Mouse (Mus musculus): ENCODE data around the gene Gipc2. TPM values are rescaled to one million over a fixed set of nuclear protein-coding genes. Genes with fewer than 3 reads are reported as not detected.

Gene Gipc2
- polyA plus RNA-seq, 2 experiments from 2014 or later = not detected

DNA sequence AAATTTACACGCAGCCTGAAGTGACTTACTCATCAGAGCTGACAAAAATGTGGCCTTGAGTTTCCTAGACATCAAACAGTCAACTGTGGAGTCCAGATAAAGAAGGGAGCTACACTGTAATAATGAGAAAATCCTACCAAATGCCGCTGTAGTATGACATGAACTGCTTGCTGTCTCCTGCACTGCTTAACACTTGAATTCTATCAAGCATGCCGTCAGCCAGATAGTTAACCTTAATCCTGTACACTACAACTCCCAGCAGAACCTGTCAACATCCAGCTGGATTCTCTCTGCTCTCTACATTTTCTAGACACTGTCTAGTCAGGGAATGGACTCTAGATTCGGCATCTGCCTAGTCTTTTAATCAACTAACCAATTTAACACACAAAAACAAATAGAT lies 23.3 kb upstream of the Gipc2 start:
- no peak for ATAC-seq

- no peak for ATAC-seq
Measured at GRCm38 (mm10) chr3:152186106-152186505, 20.1 kb upstream of the Gipc2 start.

DNA sequence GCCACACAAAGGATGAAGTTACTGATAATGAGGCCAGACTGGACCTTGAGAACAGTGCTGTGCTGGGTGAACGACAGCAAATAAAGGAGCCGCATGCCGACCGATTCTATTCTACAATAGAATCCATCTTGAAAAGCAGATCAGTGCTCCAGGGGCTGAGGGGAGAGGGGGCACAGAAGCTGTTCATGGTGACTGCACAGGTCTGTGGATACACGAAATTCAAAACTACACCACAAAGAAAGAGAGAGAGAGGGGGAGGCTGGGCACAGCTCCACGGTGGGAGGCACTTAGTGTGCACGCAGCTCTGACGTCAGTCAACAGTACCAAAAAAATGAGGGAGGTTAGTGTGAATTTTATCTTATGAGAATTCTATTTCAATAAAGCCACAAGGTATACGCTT lies 17.5 kb upstream of the Gipc2 start:
- no peak for ATAC-seq

DNA sequence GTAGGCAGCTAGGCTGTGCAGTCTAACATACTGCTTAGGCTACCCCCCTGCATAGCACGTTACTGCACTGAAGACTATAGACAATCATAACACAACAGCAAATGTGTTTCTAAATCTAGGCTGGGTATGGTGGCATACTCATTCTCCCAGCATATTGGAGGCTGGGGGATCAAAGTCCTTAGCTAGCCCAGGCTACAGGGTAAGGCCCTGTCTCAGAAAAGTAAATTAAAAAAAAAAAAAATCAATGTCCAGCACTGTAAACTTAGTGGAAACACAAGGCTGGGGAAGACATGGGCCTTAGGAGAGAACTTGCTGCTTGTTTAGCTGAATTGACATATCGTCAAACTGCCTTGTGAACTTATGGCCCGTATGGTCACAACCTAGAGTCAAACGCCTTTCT lies 14.6 kb upstream of the Gipc2 start:
- no peak for ATAC-seq

GRCm38 (mm10) chr3:152179285-152179684 lies 13.3 kb upstream of the Gipc2 start:
- ATAC-seq = no peak

DNA sequence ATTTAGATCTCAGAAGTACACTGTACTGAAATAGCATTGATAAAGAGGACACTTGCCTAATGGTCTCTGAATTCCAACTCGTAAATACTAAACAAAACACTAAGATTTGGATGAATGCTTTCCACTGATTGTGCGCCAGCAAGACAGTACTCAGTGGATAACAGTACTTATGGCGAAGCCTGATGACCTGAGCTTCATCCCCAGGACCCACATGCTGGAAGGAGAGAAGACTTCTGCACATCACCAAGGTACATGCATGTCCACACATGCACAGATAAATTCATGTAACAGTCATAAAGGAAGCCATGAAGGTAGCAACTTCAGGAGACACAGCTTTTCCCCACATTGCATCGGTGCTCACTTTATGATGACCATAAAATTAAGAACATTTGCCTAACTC lies 12.8 kb upstream of the Gipc2 start:
- ATAC-seq = no peak

DNA sequence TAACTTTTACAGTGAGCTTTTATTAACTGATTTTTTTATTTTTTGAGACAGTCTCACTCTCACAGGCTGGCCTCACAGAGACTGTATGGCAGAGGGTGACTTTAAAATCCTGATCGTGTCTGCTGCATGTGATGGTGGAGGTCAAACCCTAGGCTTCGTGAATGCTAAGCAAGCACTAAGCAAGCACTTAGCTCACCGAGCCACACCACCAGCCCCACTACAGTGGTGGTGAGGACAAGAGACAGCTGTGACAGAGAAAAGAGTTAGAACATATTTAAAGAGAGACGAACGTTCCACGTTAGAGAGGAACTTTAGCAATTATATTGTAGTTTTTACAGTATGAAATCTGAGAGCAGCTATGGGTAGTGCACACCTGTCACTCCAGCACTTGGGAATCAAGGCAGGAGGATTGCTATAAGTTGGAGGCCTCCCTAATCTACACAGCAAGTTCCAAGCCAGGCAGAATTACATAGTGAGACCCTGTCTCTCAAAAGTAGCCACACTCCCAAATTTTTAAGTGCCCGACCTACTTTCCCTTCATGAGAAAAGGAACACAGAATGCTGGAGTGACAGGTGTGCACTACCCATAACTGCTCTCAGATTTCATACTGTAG lies 6.4 kb upstream of the Gipc2 start:
- ATAC-seq = no peak

GRCm38 (mm10) chr3:152171862-152172261 lies 5.8 kb upstream of the Gipc2 start:
- no peak for ATAC-seq

GRCm38 (mm10) chr3:152171236-152171635 lies 5.2 kb upstream of the Gipc2 start:
- no peak for ATAC-seq

DNA sequence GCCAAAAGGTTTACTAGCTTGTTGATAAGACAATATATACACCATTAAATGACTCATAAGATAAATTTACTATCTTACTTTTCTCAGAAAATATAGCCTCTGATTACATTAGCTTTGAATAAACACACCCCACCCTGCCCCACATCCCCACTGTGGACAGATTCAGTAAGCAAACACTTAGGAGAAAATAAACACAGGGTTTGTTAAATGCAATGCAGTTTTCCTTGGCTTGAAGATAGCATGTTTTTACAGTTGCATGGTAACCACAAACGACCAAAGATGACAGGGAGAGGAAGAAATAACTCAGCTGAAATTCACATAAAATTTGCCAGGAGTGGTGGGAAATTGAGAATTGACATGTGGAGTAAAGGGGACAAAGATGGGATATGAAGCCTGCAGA lies 4.4 kb upstream of the Gipc2 start:
- no peak for ATAC-seq

DNA sequence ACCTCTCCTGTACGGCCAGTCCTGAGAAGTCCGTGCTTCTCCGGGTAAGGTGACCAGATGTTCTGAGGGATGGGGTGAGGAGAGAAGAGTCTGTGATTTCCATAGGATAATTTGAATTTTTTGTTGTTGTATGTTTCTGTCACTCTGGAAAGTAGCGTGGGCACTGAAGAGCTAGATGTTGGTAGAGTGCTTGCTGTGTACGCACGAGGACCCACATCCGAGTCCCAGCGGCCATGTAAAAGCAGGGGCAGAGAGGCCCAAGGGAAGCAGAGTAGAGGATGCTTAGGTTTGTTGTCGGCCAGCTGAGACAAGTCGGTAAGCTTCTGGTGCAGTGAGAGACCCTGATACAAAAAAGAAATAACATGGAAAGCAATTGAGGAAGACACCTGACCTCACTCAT lies 2.0 kb upstream of the Gipc2 start:
- ATAC-seq = no peak

- no peak for ATAC-seq
Measured at GRCm38 (mm10) chr3:152166699-152167451, 845 bp upstream of the Gipc2 start.

GRCm38 (mm10) chr3:152165351-152166098 lies 505 bp downstream of the Gipc2 start:
- ATAC-seq = no peak

DNA sequence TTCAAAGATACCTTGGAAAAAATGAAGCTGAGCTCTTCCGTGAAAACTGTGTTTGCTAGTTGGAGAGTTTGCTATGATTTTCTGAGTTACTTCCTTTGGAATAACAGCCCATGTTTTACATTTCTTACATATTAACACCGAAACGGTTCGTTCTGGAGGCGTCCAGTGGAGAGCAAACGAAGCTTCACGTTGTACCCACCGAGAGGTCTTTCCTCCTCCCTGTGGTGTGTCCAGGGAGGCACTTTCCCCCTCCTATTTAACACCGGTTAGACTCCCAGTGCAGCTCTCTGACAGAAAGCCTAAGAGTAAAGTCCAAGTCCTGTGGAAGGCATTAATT lies 1.0 kb downstream of the Gipc2 start:
- no peak for ATAC-seq

GRCm38 (mm10) chr3:152163320-152163719 lies 2.7 kb downstream of the Gipc2 start:
- no peak for ATAC-seq

DNA sequence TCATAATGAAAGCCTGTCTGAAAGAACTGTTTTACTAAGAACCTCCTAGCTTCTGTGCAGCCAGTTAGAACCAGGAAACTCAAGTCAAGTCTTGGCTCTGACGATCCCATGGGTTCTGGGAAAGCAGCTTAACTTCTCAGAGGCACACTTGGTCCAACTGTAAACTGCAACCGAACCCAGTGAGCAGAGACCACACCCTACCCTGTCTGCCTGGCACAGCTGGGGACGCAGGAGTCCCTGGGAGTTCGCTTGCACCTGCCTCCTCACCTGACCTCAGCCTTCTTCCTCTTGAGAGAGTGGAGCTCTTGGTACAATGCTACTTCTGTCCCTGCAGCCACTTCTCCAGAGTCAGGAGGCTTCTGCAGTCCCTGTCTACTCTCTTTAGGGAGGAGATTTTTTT lies 5.4 kb downstream of the Gipc2 start:
- no peak for ATAC-seq

DNA sequence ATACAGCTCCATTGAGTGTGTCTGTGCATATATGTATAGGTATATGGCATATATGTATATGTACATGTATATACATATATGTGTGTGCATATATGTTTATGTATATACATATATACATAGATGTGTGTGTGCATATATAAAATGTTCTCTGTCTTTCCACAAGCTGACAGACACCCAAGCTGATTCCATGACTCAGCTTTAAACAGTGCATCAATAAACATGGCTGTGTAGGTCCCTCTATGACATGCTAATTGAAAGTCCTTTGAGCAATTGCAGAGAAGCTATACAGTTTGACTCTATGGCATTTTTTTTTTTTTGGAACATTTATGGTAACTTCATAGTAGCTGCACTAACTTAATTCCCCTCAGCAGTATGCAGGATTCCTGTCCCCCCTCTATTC lies 6.7 kb downstream of the Gipc2 start:
- no peak for ATAC-seq

- no peak for ATAC-seq
Measured at GRCm38 (mm10) chr3:152158344-152159291, 7.4 kb downstream of the Gipc2 start.

DNA sequence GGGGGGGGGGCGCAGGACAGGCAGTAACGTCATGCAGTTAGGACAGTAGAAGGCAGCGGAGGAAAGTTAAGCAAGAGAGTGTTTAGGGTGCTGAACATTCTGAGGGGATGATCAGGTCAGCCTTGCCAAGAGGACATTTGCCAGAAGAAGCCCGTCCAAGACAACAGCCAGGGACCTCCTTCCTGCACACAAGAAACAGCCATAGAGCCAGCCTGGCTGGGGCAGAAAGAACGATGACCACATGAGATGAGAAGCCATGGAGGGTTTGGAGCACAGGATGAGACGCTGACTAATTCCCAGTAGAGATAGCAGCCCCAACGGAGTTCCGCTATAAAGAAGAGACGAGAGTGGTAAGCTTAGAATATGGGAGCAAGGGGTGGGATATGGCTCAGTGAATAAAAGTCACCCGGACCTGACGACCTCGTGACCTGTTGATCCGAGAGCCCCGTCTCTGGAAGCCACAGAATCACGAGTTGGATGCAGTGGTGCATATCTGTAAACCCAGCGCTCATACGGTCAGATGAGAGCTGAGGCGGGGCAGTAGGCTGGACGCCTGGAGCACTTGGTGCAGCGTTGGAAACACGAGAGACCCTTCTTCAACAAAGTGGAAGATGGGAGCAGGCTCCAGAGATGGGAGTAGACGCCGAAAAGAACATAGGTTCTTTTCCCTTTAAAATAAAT lies 9.1 kb downstream of the Gipc2 start:
- no peak for ATAC-seq

DNA sequence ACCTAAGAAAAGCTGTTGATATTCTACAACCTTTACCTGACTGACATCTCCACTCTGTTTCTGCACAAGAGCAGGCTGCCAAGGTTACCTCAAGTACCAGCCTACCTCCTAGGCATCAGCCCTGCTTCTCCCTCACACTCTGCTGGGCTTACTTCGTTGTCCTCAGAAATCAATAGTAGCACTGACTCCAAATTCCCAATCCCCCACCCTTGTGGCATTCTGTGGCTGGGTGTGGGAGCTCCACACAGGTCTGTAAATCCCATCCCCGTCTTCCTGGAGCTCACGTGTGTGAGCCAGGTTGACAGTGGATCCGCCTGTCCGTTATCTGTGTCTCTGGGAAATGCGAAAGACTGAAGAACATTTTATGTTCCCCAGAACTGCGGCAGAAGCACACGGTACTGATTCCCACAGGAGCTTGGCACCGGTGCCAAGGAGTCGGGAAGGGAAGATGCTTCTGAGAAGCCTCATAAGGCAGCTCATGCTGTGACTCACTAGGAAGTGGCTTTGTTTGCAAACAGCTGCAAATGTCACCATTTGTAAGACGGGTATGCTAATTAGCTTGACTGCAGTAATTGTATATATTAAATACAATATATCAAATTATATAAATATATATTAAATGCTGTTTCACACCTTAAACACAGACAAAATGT lies 10.6 kb downstream of the Gipc2 start:
- no peak for ATAC-seq

DNA sequence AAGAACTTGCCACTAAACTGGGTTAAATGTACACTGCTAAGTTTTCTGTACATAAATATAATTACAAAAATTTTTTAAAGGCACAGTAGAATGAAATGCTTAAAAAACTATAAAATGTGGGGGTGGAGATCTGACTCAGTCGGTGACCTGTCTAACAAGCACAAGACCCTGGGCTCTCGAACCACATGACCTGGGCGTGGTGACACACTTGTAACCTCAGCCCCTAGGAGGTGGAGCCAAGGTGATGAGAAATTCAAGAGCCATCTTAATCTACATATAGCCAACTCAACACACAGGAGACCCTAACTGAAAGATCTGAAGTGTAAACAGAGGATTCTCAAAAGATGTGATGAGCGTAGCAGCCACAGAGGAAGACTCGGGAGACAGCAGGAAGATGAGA lies 11.9 kb downstream of the Gipc2 start:
- ATAC-seq = no peak

GRCm38 (mm10) chr3:152153152-152153551 lies 12.9 kb downstream of the Gipc2 start:
- ATAC-seq = no peak
